Mouse (Mus musculus) induced T-regulatory cell, adult 2 months (primary cell): ENCODE data around the gene Sptan1.
"Not testable (repeated sequence)": the region's sequence is repeated elsewhere in the genome, so short reads cannot be mapped to it uniquely, and the experiment has no call there.

ENCODE experiments used
- DNase-seq: peaks from one replicate; pipeline ENCODE4 v3.0.0-alpha.2; 2012; ENCODE audit warnings: low read depth

Sptan1 gene

GRCm38 (mm10) chr2:30009101-30009500 is 43.7 kb downstream of the Sptan1 start:
- no peak for DNase-seq

- DNase-seq, result no peak
Observed at GRCm38 (mm10) chr2:30010840-30011281, 45.5 kb downstream of the Sptan1 start.

GRCm38 (mm10) chr2:30014326-30014966 is 49.1 kb downstream of the Sptan1 start:
- no peak for DNase-seq

GRCm38 (mm10) chr2:30025454-30025853 is 60.1 kb downstream of the Sptan1 start:
- no peak for DNase-seq

GRCm38 (mm10) chr2:30026997-30027396 is 61.6 kb downstream of the Sptan1 start:
- no peak for DNase-seq

GRCm38 (mm10) chr2:30032244-30032846 is 67.0 kb downstream of the Sptan1 start:
- no peak for DNase-seq

GRCm38 (mm10) chr2:30032957-30033356 is 67.6 kb downstream of the Sptan1 start:
- DNase-seq, result no peak

GRCm38 (mm10) chr2:30037762-30038161 is 72.4 kb downstream of the Sptan1 start:
- DNase-seq, result no peak

GRCm38 (mm10) chr2:30038370-30038769 is 73.0 kb downstream of the Sptan1 start:
- DNase-seq, result no peak

GRCm38 (mm10) chr2:30039687-30040086 is 74.3 kb downstream of the Sptan1 start:
- no peak for DNase-seq

GRCm38 (mm10) chr2:30042445-30042844 is 77.1 kb downstream of the Sptan1 start:
- DNase-seq, result peak; percentile 86

- DNase-seq, result no peak
Observed at GRCm38 (mm10) chr2:30044550-30044949, 79.2 kb downstream of the Sptan1 start.

- DNase-seq, result no peak
Observed at GRCm38 (mm10) chr2:30047127-30047526, 81.8 kb downstream of the Sptan1 start.

- DNase-seq, result no peak
Observed at GRCm38 (mm10) chr2:30048101-30048501, 82.7 kb downstream of the Sptan1 start.

GRCm38 (mm10) chr2:30048699-30049388 is 83.5 kb downstream of the Sptan1 start, which contains the start of gene Wdr34:
Wdr34 (minus strand) TSS chr2:30048881.
- DNase-seq, result peak; percentile 99

GRCm38 (mm10) chr2:30049831-30050230 is 84.5 kb downstream of the Sptan1 start:
- no peak for DNase-seq

- DNase-seq, result peak; percentile 66
Observed at GRCm38 (mm10) chr2:30051992-30052761, 86.8 kb downstream of the Sptan1 start.

GRCm38 (mm10) chr2:30055310-30055709 is 90.0 kb downstream of the Sptan1 start:
- DNase-seq, result not testable (repeated sequence)

- no peak for DNase-seq
Observed at GRCm38 (mm10) chr2:30056736-30057135, 91.4 kb downstream of the Sptan1 start.

- DNase-seq, result peak; percentile 44
Observed at GRCm38 (mm10) chr2:30057223-30057904, 92.0 kb downstream of the Sptan1 start, which contains the start of gene Set. Set (plus strand) TSS chr2:30057378.

- DNase-seq, result no peak
Observed at GRCm38 (mm10) chr2:30058418-30058817, 93.1 kb downstream of the Sptan1 start.
